Mouse (Mus musculus) layer of hippocampus, adult 18-20 months (tissue): Measurements from ENCODE around the gene 4933405L10Rik. TPM values are rescaled to one million over a fixed set of nuclear protein-coding genes. Genes with fewer than 3 reads are reported as not detected.

Source experiments
- DNase-seq, 2 experiments: peaks; one replicate each; pipeline ENCODE4 v3.0.0; 2022; ENCODE audit warnings: low spot score in 2 of 2
- long read RNA-seq: library from polyadenylated mRNA; stranded (forward); transcript quantifications from one replicate; pipeline ENCODE4 v2.0.0, GENCODE M21; 2021
- total RNA-seq, 2 experiments: library from RNA; stranded (reverse); gene quantifications; 2 replicates each; pipeline ENCODE4 v1.2.3; 2021

Gene 4933405L10Rik
- total RNA-seq: under 1 TPM in 1 of 2 experiments, not detected in 1; 0.27 TPM
- long read RNA-seq, partial matches to known transcripts: 0 of 1 reads
- long read RNA-seq, other reads (novel, unspliced or antisense): 0 of 1 reads

GRCm38 (mm10) chr8:105707498-105708403 is at the start of gene 4933405L10Rik, which contains the start of gene Enkd1:
Gene 4933405L10Rik, plus strand, starts transcription at chr8:105707655.
Gene Enkd1, minus strand, starts transcription at chr8:105708210.
- DNase-seq: peak; percentile 81 to 94

GRCm38 (mm10) chr8:105661167-105661566 is 46.3 kb upstream of the 4933405L10Rik start:
- no peak for DNase-seq

- DNase-seq: no peak
Measured at GRCm38 (mm10) chr8:105677891-105678290, 29.6 kb upstream of the 4933405L10Rik start.

GRCm38 (mm10) chr8:105685325-105685724 is 22.1 kb upstream of the 4933405L10Rik start:
- DNase-seq: no peak

- DNase-seq: no peak
Measured at GRCm38 (mm10) chr8:105685796-105686308, 21.6 kb upstream of the 4933405L10Rik start, which contains the start of gene Carmil2. Gene Carmil2, plus strand, starts transcription at chr8:105686274.

GRCm38 (mm10) chr8:105686551-105686950 is 20.9 kb upstream of the 4933405L10Rik start:
- DNase-seq: no peak

- DNase-seq: no peak
Measured at GRCm38 (mm10) chr8:105687512-105687911, 19.9 kb upstream of the 4933405L10Rik start.

- DNase-seq: no peak
Measured at GRCm38 (mm10) chr8:105688242-105688752, 19.2 kb upstream of the 4933405L10Rik start.

GRCm38 (mm10) chr8:105689256-105689982 is 18.0 kb upstream of the 4933405L10Rik start:
- no peak for DNase-seq

- DNase-seq: no peak
Measured at GRCm38 (mm10) chr8:105689983-105690360, 17.5 kb upstream of the 4933405L10Rik start.

GRCm38 (mm10) chr8:105690978-105691377 is 16.5 kb upstream of the 4933405L10Rik start:
- no peak for DNase-seq

GRCm38 (mm10) chr8:105692449-105693182 is 14.8 kb upstream of the 4933405L10Rik start:
- DNase-seq: no peak

GRCm38 (mm10) chr8:105693648-105694047 is 13.8 kb upstream of the 4933405L10Rik start:
- DNase-seq: peak; percentile 81 to 83

GRCm38 (mm10) chr8:105694051-105694799 is 13.2 kb upstream of the 4933405L10Rik start:
- peak in 1 of 2 experiments; percentile 53 for DNase-seq

GRCm38 (mm10) chr8:105695080-105695780 is 12.2 kb upstream of the 4933405L10Rik start:
- DNase-seq: no peak

GRCm38 (mm10) chr8:105697196-105697780 is 10.2 kb upstream of the 4933405L10Rik start:
- no peak for DNase-seq

GRCm38 (mm10) chr8:105698734-105699133 is 8.7 kb upstream of the 4933405L10Rik start:
- DNase-seq: no peak

- DNase-seq: no peak
Measured at GRCm38 (mm10) chr8:105699488-105700215, 7.8 kb upstream of the 4933405L10Rik start.
